Mouse (Mus musculus): ENCODE data around the gene Ptgs2.

DNA sequence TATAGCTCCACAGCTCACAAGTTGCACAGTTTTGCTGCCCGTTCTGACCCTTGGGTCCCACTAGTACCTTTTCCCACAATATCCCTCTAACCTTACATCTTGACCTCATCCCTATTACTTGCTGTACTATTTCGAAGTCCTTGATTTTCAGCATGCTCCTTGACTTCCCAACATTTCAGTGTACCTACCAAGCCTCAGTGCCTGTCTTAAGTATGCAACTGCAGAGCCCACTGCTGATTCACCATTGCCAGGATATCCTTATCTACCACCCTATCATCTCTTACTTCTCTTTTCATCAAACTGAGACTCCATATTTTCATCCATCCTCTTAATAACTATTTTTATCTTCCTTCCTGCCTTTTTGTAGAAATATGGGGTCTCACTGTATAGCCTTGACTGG lies 9.8 kb downstream of the Ptgs2 start:
- TF ChIP-seq CTCF (IDR thresholded peaks at IDR 0.05) (no peak), POLR2A (IDR thresholded peaks at IDR 0.05; ENCODE audit: insufficient read depth, low read depth, low read length) (no peak), EP300 (IDR thresholded peaks at IDR 0.05; ENCODE audit: insufficient read depth, low read depth, low read length) (no peak)

All from heart, adult 2 months (tissue).